Mouse (Mus musculus): ENCODE results near the gene Pcsk7. TPM values are rescaled to one million over a fixed set of nuclear protein-coding genes. Genes with fewer than 3 reads are reported as not detected.

Gene Pcsk7
- polyA plus RNA-seq (2014; fragmentation: Nextera tagmentation; extraction: Ambion mirVana), result 15.0 and 17.7 TPM in 2 replicates

GRCm38 (mm10) chr9:45906355-45907077 is at the start of gene Pcsk7, which contains the start of gene Rnf214:
Gene Pcsk7, plus strand, starts transcription at chr9:45906497.
Gene Rnf214, minus strand, starts transcription at chr9:45906911.
- H3K4me1 ChIP-seq (replicated peaks; ENCODE audit: control insufficient read depth, insufficient read depth, low read length), result peaks cover 27% of the 10 kb centered on the region
- peak within 1 kb of the TSS; percentile 91 for H3K9ac ChIP-seq
- under 1% methylated on average over 75 of the region's 80 CpGs for WGBS
- no peaks in the 10 kb centered on the region for H3K27me3 ChIP-seq (ENCODE audit: control insufficient read depth, insufficient read depth, low read length)
- H3K4me2 ChIP-seq (replicated peaks), result peak within 1 kb of the TSS; percentile 84
- H3K9me3 ChIP-seq (ENCODE audit: control insufficient read depth, low read length), result no peaks in the 10 kb centered on the region
- ATAC-seq (ENCODE audit: low FRiP score) (peak; percentile 92), DNase-seq (ENCODE audit: low spot score) (peak; percentile 94)
- H3K27ac ChIP-seq, result peak within 1 kb of the TSS; percentile 96
- H3K36me3 ChIP-seq (replicated peaks; ENCODE audit: control insufficient read depth, insufficient read depth), result peaks cover 47% of the 10 kb centered on the region
- peak within 1 kb of the TSS; percentile 80 for H3K4me3 ChIP-seq (replicated peaks; ENCODE audit: low read length)

DNA sequence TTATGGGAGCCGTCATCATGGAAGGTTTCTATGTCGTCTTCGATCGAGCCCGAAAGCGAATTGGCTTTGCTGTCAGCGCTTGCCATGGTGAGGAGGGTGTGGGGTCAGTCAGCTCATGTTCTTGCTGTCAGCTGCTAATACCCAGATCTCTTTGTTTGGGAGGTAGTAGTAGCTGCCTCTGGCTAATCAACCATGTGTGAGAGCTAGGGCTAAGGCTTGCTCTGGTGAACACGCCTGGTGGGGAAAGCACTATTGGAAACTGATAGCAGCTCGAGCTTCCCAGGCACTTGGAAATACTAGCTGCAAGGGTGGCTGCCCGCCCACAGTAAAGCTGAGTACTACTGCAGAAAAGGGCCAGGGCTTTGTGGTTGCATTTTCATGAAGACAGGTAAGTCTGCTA is 46.9 kb upstream of the Pcsk7 start:
- Histone ChIP-seq H3K27ac (no peak overlapping the region), H3K9ac (no peak overlapping the region), H3K36me3 (replicated peaks; ENCODE audit: control insufficient read depth, insufficient read depth) (peaks cover 98% of the 10 kb centered on the region), H3K4me3 (replicated peaks; ENCODE audit: low read length) (no peak overlapping the region), H3K4me2 (replicated peaks) (no peak overlapping the region), H3K9me3 (ENCODE audit: control insufficient read depth, low read length) (no peaks in the 10 kb centered on the region), H3K4me1 (replicated peaks; ENCODE audit: control insufficient read depth, insufficient read depth, low read length) (no peaks in the 10 kb centered on the region), H3K27me3 (ENCODE audit: control insufficient read depth, insufficient read depth, low read length) (no peaks in the 10 kb centered on the region)
- ATAC-seq (ENCODE audit: low FRiP score), result no peak
- DNase-seq (ENCODE audit: low spot score), result no peak
- WGBS, result 93% methylated on average over 10 of the region's 10 CpGs

GRCm38 (mm10) chr9:45861813-45862212 is 44.5 kb upstream of the Pcsk7 start:
- whole genome bisulfite sequencing, result 72% methylated on average over 7 of the region's 7 CpGs
- H3K27ac ChIP-seq, result no peak overlapping the region
- ATAC-seq (ENCODE audit: low FRiP score) (no peak), DNase-seq (ENCODE audit: low spot score) (no peak)
- H3K4me1 ChIP-seq (replicated peaks; ENCODE audit: control insufficient read depth, insufficient read depth, low read length), result no peaks in the 10 kb centered on the region
- peaks cover 98% of the 10 kb centered on the region for H3K36me3 ChIP-seq (replicated peaks; ENCODE audit: control insufficient read depth, insufficient read depth)
- no peaks in the 10 kb centered on the region for H3K9me3 ChIP-seq (ENCODE audit: control insufficient read depth, low read length)
- no peak overlapping the region for H3K4me3 ChIP-seq (replicated peaks; ENCODE audit: low read length)
- no peaks in the 10 kb centered on the region for H3K27me3 ChIP-seq (ENCODE audit: control insufficient read depth, insufficient read depth, low read length)
- no peak overlapping the region for H3K9ac ChIP-seq
- H3K4me2 ChIP-seq (replicated peaks), result no peak overlapping the region

DNA sequence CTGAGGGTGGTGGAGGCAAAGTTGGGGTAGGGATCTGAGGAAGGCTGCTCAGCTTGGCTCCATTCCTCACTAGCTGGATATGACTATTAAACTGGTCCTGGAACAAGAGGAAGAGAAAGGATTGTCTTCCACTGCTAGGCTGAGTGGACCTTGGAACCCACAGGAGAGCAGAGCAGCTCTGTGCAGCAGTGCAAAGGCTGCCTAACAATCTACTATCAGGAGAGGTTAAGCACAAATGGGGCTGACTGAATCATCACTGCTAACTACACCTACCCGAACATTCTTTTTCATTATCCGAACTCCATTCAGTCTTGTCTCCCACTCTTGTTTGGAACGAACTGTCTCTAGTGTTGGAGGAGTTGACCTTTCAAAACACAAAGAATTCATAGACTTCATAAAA is 37.1 kb upstream of the Pcsk7 start:
- 96% methylated on average over 3 of the region's 3 CpGs for WGBS
- H3K9ac ChIP-seq, result no peak overlapping the region

DNA sequence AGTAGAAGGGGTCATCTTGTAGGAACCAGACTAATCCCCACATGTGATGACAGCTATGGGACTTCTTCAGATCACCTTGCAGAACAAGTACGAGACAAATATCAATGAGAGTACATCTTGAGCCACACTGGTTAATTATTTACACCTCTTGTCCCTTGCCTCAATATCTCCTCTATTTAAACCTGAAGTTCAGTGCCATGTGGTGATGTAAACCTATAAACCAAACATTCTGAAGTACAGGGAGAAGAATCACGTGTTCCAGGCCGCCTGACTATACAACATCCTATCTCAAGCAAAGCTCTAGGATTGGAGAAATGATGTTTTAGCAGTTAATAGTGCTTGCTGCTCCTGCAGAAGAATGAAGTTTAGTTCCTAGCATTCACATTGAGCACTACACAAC is 36.0 kb upstream of the Pcsk7 start:
- H3K27ac ChIP-seq, result no peak overlapping the region
- WGBS, result 94% methylated on average over 3 of the region's 3 CpGs
- ATAC-seq (ENCODE audit: low FRiP score), result no peak
- H3K36me3 ChIP-seq (replicated peaks; ENCODE audit: control insufficient read depth, insufficient read depth), result peaks cover 96% of the 10 kb centered on the region
- H3K4me2 ChIP-seq (replicated peaks), result no peak overlapping the region
- no peaks in the 10 kb centered on the region for H3K27me3 ChIP-seq (ENCODE audit: control insufficient read depth, insufficient read depth, low read length)
- DNase-seq (ENCODE audit: low spot score), result no peak
- no peaks in the 10 kb centered on the region for H3K4me1 ChIP-seq (replicated peaks; ENCODE audit: control insufficient read depth, insufficient read depth, low read length)
- no peak overlapping the region for H3K9ac ChIP-seq
- no peaks in the 10 kb centered on the region for H3K9me3 ChIP-seq (ENCODE audit: control insufficient read depth, low read length)
- no peak overlapping the region for H3K4me3 ChIP-seq (replicated peaks; ENCODE audit: low read length)

More for the DNA sequence above, 37.1 kb upstream of the Pcsk7 start:
- Histone ChIP-seq H3K27ac (no peak overlapping the region), H3K27me3 (ENCODE audit: control insufficient read depth, insufficient read depth, low read length) (no peaks in the 10 kb centered on the region), H3K4me3 (replicated peaks; ENCODE audit: low read length) (no peak overlapping the region), H3K36me3 (replicated peaks; ENCODE audit: control insufficient read depth, insufficient read depth) (peaks cover 98% of the 10 kb centered on the region), H3K4me1 (replicated peaks; ENCODE audit: control insufficient read depth, insufficient read depth, low read length) (no peaks in the 10 kb centered on the region), H3K9me3 (ENCODE audit: control insufficient read depth, low read length) (no peaks in the 10 kb centered on the region), H3K4me2 (replicated peaks) (no peak overlapping the region)
- ATAC-seq (ENCODE audit: low FRiP score) (no peak), DNase-seq (ENCODE audit: low spot score) (no peak)

DNA sequence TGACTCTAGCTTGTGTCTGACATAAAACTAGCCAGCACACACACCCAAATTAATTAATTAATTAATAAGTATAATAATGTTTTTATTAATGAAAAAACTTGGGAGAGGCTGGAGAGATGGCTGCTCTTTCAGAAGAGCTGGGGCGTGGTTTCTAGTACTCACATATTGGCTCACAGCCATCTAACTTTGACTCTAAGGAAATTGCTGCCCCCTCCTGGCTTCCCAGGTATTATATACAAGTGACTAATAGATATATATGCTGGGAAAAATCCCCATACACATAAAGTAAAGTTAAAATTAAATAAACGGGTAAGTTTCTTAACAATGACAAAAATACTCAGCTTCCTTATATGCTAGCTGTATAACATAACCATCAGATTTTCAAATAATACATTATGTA is 28.4 kb upstream of the Pcsk7 start:
- H3K9ac ChIP-seq, result no peak overlapping the region
- no peak overlapping the region for H3K27ac ChIP-seq
- H3K4me1 ChIP-seq (replicated peaks; ENCODE audit: control insufficient read depth, insufficient read depth, low read length), result no peaks in the 10 kb centered on the region
- WGBS, result 75% methylated on average over 2 of the region's 2 CpGs
- no peaks in the 10 kb centered on the region for H3K27me3 ChIP-seq (ENCODE audit: control insufficient read depth, insufficient read depth, low read length)
- ATAC-seq (ENCODE audit: low FRiP score), result no peak
- no peak for DNase-seq (ENCODE audit: low spot score)
- peaks cover 90% of the 10 kb centered on the region for H3K36me3 ChIP-seq (replicated peaks; ENCODE audit: control insufficient read depth, insufficient read depth)
- no peak overlapping the region for H3K4me3 ChIP-seq (replicated peaks; ENCODE audit: low read length)
- no peaks in the 10 kb centered on the region for H3K9me3 ChIP-seq (ENCODE audit: control insufficient read depth, low read length)
- H3K4me2 ChIP-seq (replicated peaks), result no peak overlapping the region

- H3K36me3 ChIP-seq (replicated peaks; ENCODE audit: control insufficient read depth, insufficient read depth), result peaks cover 98% of the 10 kb centered on the region
- no peak overlapping the region for H3K4me3 ChIP-seq (replicated peaks; ENCODE audit: low read length)
- H3K27me3 ChIP-seq (ENCODE audit: control insufficient read depth, insufficient read depth, low read length), result no peaks in the 10 kb centered on the region
- H3K4me2 ChIP-seq (replicated peaks), result no peak overlapping the region
- no peak overlapping the region for H3K9ac ChIP-seq
- H3K27ac ChIP-seq, result no peak overlapping the region
- no peaks in the 10 kb centered on the region for H3K4me1 ChIP-seq (replicated peaks; ENCODE audit: control insufficient read depth, insufficient read depth, low read length)
- no peaks in the 10 kb centered on the region for H3K9me3 ChIP-seq (ENCODE audit: control insufficient read depth, low read length)
- DNase-seq (ENCODE audit: low spot score) (no peak), ATAC-seq (ENCODE audit: low FRiP score) (no peak)
Measured at GRCm38 (mm10) chr9:45893681-45894080, 12.6 kb upstream of the Pcsk7 start.

DNA sequence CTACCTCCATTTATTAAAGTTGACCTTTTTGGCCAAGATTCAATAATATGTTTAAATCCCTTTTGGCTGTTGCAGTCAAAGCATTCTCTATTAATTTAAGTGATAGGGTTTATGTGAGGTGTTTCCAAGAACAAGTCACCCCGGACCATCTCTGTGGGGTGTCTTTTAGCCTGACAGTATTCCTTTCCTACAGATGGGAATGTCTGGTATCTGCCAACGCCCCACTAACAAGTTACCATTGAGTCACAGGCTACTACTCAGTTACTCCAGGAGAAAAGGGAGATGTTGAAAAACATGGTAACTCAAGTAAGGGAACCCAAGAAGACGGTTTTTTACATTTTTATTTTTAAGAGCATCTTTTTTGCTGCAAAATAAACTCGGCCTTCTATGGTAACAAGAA is 1.1 kb upstream of the Pcsk7 start:
- Histone ChIP-seq H3K27me3 (ENCODE audit: control insufficient read depth, insufficient read depth, low read length) (no peaks in the 10 kb centered on the region), H3K9me3 (ENCODE audit: control insufficient read depth, low read length) (no peaks in the 10 kb centered on the region), H3K36me3 (replicated peaks; ENCODE audit: control insufficient read depth, insufficient read depth) (peaks cover 45% of the 10 kb centered on the region), H3K27ac (peak overlapping the region; percentile 96), H3K4me3 (replicated peaks; ENCODE audit: low read length) (peak overlapping the region; percentile 80), H3K4me2 (replicated peaks) (peak overlapping the region; percentile 84), H3K4me1 (replicated peaks; ENCODE audit: control insufficient read depth, insufficient read depth, low read length) (peaks cover 27% of the 10 kb centered on the region), H3K9ac (peak overlapping the region; percentile 91)
- ATAC-seq (ENCODE audit: low FRiP score), result no peak
- 56% methylated on average over 4 of the region's 4 CpGs for WGBS
- DNase-seq (ENCODE audit: low spot score), result no peak

DNA sequence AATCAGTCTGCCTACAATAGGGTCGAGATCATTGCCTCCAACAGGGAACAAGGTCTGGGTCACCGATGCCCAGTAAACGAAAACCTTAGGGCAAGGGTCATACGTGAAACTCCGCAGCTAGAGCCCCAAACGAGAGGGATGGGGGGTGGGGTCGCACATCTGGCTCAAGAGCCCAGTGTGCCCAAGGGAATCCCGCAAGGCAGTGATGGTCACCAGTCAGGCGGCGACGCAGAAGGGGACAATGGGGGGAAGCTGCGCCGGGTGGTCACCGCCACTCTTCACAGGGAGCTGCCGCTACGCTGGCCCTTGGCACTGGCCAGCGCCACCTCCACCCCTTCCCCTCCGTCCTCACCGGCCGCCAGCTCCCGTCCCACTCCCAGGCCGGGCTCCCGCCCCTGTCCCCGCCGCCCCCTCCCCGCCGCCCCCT is 473 bp upstream of the Pcsk7 start:
- DNase-seq (ENCODE audit: low spot score) (no peak), ATAC-seq (ENCODE audit: low FRiP score) (peak; percentile 51; the same call in 1 of the 2 replicates)
- WGBS, result under 1% methylated on average over 16 of the region's 27 CpGs
- Histone ChIP-seq H3K9ac (peak overlapping the region; percentile 91), H3K4me1 (replicated peaks; ENCODE audit: control insufficient read depth, insufficient read depth, low read length) (peaks cover 27% of the 10 kb centered on the region), H3K4me2 (replicated peaks) (peak overlapping the region; percentile 84), H3K4me3 (replicated peaks; ENCODE audit: low read length) (peak overlapping the region; percentile 80), H3K27me3 (ENCODE audit: control insufficient read depth, insufficient read depth, low read length) (no peaks in the 10 kb centered on the region), H3K27ac (peak overlapping the region; percentile 96), H3K36me3 (replicated peaks; ENCODE audit: control insufficient read depth, insufficient read depth) (peaks cover 47% of the 10 kb centered on the region), H3K9me3 (ENCODE audit: control insufficient read depth, low read length) (no peaks in the 10 kb centered on the region)

Measured in hindbrain, embryonic 14.5 days (tissue).